Mouse (Mus musculus) right cerebral cortex, postnatal 14 days (tissue): Measurements from ENCODE around the gene Gpr84.

ENCODE experiments used
- DNase-seq: peaks from one replicate; pipeline ENCODE4 v3.0.0; 2022

Gene Gpr84

GRCm38 (mm10) chr15:103305792-103306645 lies 4.4 kb downstream of the Gpr84 start:
- no peak for DNase-seq

GRCm38 (mm10) chr15:103305070-103305678 lies 5.2 kb downstream of the Gpr84 start:
- DNase-seq: peak; percentile 97

GRCm38 (mm10) chr15:103304616-103304969 lies 5.8 kb downstream of the Gpr84 start:
- no peak for DNase-seq

- DNase-seq: no peak
Observed at GRCm38 (mm10) chr15:103303916-103304615, 6.3 kb downstream of the Gpr84 start.

- DNase-seq: no peak
Observed at GRCm38 (mm10) chr15:103302341-103303021, 7.9 kb downstream of the Gpr84 start.

- DNase-seq: no peak
Observed at GRCm38 (mm10) chr15:103301547-103302340, 8.7 kb downstream of the Gpr84 start.

GRCm38 (mm10) chr15:103301046-103301445 lies 9.4 kb downstream of the Gpr84 start:
- no peak for DNase-seq

- no peak for DNase-seq
Observed at GRCm38 (mm10) chr15:103300560-103300959, 9.9 kb downstream of the Gpr84 start.

GRCm38 (mm10) chr15:103300067-103300471 lies 10.3 kb downstream of the Gpr84 start:
- DNase-seq: peak; percentile 58

GRCm38 (mm10) chr15:103299644-103300043 lies 10.8 kb downstream of the Gpr84 start:
- DNase-seq: peak; percentile 12

GRCm38 (mm10) chr15:103298861-103299616 lies 11.4 kb downstream of the Gpr84 start:
- no peak for DNase-seq

GRCm38 (mm10) chr15:103298026-103298425 lies 12.4 kb downstream of the Gpr84 start:
- no peak for DNase-seq

GRCm38 (mm10) chr15:103297313-103297712 lies 13.1 kb downstream of the Gpr84 start:
- DNase-seq: no peak

GRCm38 (mm10) chr15:103295851-103296250 lies 14.6 kb downstream of the Gpr84 start:
- no peak for DNase-seq

- DNase-seq: no peak
Observed at GRCm38 (mm10) chr15:103294649-103295048, 15.8 kb downstream of the Gpr84 start.

- no peak for DNase-seq
Observed at GRCm38 (mm10) chr15:103293375-103293774, 17.0 kb downstream of the Gpr84 start.

- no peak for DNase-seq
Observed at GRCm38 (mm10) chr15:103292673-103293345, 17.6 kb downstream of the Gpr84 start.

- no peak for DNase-seq
Observed at GRCm38 (mm10) chr15:103290843-103291242, 19.6 kb downstream of the Gpr84 start.

GRCm38 (mm10) chr15:103290417-103290816 lies 20.0 kb downstream of the Gpr84 start:
- DNase-seq: no peak

GRCm38 (mm10) chr15:103289600-103289999 lies 20.8 kb downstream of the Gpr84 start:
- no peak for DNase-seq
